Mouse (Mus musculus) ES-E14 (cell line): ENCODE data around the gene Vps45. TPM values are rescaled to one million over a fixed set of nuclear protein-coding genes. Genes with fewer than 3 reads are reported as not detected.

Experiments
- DNase-seq: peaks from one replicate; pipeline ENCODE4 v3.0.0-alpha.2; 2013; ENCODE audit warnings: low read depth, low spot score
- H3K27ac ChIP-seq: 2 replicates; pipeline ENCODE4 v1.5.1; 2012; ENCODE audit warnings: low read depth, mild to moderate bottlenecking, low read length, moderate library complexity, mixed read lengths; ENCODE audit not compliant: poor library complexity, insufficient read depth, severe bottlenecking
- H3K36me3 ChIP-seq: 2 replicates; pipeline ENCODE4 v1.6.1; 2012; ENCODE audit warnings: mild to moderate bottlenecking, low read length, moderate library complexity, mixed read lengths; ENCODE audit not compliant: control insufficient read depth, poor library complexity, insufficient read depth, severe bottlenecking
- H3K4me1 ChIP-seq, 2 experiments: fragments of 150-350 bp in 1 of 2; sonication (generic) in 1 of 2; 2 replicates each; pipeline ENCODE4 v1.6.1; 2012; ENCODE audit warnings: low read length in 2 of 2, mild to moderate bottlenecking in 1 of 2, mixed read lengths in 1 of 2; ENCODE audit not compliant: control insufficient read depth in 2 of 2, insufficient read depth in 2 of 2, poor library complexity in 1 of 2
- H3K4me3 ChIP-seq, 2 experiments: fragments of 150-350 bp in 1 of 2; sonication (generic) in 1 of 2; 2 replicates each; pipeline ENCODE4 v1.5.1; 2012; ENCODE audit warnings: low read length in 2 of 2, low read depth in 1 of 2, mild to moderate bottlenecking in 1 of 2, mixed read lengths in 1 of 2; ENCODE audit not compliant: insufficient read depth in 1 of 2, poor library complexity in 1 of 2, severe bottlenecking in 1 of 2
- H3K9ac ChIP-seq: 2 replicates; pipeline ENCODE4 v1.6.1; 2012; ENCODE audit warnings: low read depth, mild to moderate bottlenecking, low read length, mixed read lengths; ENCODE audit not compliant: poor library complexity, insufficient read depth, severe bottlenecking
- H3K9me3 ChIP-seq: fragments of 150-350 bp; sonication (generic); 2 replicates; pipeline ENCODE4 v1.6.1; 2012; ENCODE audit warnings: low read depth, mild to moderate bottlenecking, low read length; ENCODE audit not compliant: control insufficient read depth, insufficient read depth
- CHD2 ChIP-seq: IDR thresholded peaks from 2 replicates; pipeline ENCODE4 v1.6.1; 2014; ENCODE audit warnings: mild to moderate bottlenecking, low read depth, low read length, inconsistent platforms
- HCFC1 ChIP-seq: IDR thresholded peaks from 2 replicates; pipeline ENCODE4 v1.6.1; 2012; ENCODE audit warnings: low read length, inconsistent platforms, borderline replicate concordance; ENCODE audit not compliant: insufficient read depth
- MAFK ChIP-seq: IDR thresholded peaks from 2 replicates; pipeline ENCODE4 v1.6.1; 2014; ENCODE audit warnings: mild to moderate bottlenecking, low read depth, low read length, inconsistent platforms; ENCODE audit not compliant: insufficient read depth
- ZC3H11A ChIP-seq: IDR thresholded peaks from 2 replicates; pipeline ENCODE4 v1.6.1; 2012; ENCODE audit warnings: low read depth, mild to moderate bottlenecking, inconsistent platforms, low read length, borderline replicate concordance
- ZNF384 ChIP-seq: IDR thresholded peaks from 2 replicates; pipeline ENCODE4 v1.6.1; 2012; ENCODE audit warnings: low read depth, low read length, inconsistent platforms
- in situ Hi-C, 2 experiments: fragments of 600-800 bp; cut with MboI; formaldehyde crosslinking; loops; one replicate each; pipeline ENCODE4 v1.15.1; 2025; ENCODE audit warnings: low sequenced_read_pairs in 2 of 2, inconsistent platforms in 1 of 2; ENCODE audit not compliant: unreplicated experiment in 2 of 2
- total RNA-seq: library from RNA; depleted of rRNA; stranded (reverse); fragments of 300-350 nt; gene quantifications from 2 replicates; pipeline ENCODE4 v1.2.3, GENCODE M21; 2012

Vps45 gene
- total RNA-seq, 1 experiment, result 11.9 TPM

DNA sequence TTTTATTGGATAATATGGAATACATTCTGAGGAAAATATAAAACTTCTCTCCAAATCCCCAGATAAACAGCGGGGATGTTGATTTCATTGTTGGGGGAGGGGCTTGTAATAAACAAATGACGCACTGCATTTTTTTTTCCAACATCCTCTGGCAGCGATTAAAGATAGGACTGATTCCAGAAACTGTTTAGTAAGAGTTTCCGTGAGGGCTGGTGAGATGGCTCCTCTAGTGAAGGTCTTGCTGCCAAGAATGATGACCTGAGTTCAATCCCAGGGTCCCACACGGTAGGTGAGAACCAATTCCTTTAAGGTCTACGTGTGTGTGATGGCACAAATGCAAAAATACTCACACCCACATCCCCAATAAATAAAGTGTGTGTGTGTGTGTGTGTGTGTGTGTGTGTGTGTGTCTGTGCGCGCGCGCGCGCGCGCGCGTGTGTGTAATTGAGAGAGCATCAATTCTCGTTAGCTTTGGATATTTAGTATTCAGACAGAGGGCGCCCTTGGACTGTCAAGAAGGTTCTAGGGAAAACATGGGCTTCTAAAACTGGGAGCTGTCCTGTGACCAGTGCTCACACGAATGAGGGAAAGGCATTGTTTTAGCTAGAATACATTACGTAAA lies 7.6 kb upstream of the Vps45 start:
- Histone ChIP-seq H3K4me3 (0 out of 4 replicates have a peak overlapping the region, but pooled peaks of 1 of the 2 experiments have one; percentile 0), H3K9me3 (no peaks in the 10 kb centered on the region), H3K36me3 (no peaks in the 10 kb centered on the region), H3K27ac (no peak overlapping the region), H3K9ac (no peak overlapping the region), H3K4me1 (no peaks in the 10 kb centered on the region; a peak in 1 of 4 replicates)
- peak; percentile 70 for DNase-seq
- TF ChIP-seq ZC3H11A (peak; percentile 66; the same call in 1 of the 2 replicates), ZNF384 (no peak), CHD2 (no peak), MAFK (no peak)
- in situ Hi-C loops, result no loop called here

DNA sequence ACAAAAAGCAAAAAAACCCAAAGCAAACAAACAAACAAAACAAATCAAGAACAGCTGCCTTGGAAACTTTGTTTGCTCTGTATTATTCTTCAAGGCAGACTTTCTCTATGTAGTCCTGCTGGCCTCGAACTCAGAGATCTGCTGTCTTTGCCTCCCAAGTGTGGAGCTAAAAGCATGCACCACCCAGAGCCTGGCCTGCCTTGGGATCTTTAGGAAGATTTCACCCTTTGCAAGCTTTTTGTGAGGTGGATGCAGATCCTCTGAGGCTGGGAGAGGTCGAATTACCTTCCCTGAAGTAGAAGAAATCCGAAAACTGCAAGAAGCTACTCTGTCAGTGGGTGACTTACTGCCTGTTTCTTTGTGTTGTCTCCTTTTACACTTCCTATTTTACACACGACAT lies 6.9 kb upstream of the Vps45 start:
- in situ Hi-C loops, result no loop called here
- no peak for DNase-seq
- H3K4me3 ChIP-seq, result no peak overlapping the region

DNA sequence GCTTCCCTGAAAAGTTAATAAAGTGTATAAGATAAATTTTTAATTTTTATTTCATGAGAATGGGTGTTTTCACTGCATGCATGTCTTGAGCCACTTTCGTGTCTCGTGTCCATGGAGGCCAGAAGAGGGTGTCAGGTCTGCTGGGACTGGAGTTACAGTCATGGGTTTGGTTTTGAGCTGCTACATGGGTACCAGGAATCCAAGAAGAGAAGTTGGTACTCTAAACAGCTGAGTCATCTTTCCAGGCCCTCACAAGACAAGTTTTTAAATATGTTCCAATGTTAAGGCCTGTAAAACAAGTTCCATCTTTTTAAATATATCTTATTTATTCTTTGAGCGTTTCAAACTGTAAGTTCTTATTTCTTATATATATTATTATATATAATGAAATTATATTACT lies 6.0 kb upstream of the Vps45 start:
- TF ChIP-seq HCFC1, result no peak
- TF ChIP-seq CHD2, result no peak
- peak; percentile 19; the same call in 1 of the 2 replicates for TF ChIP-seq MAFK
- no peak for TF ChIP-seq ZC3H11A
- no peak for TF ChIP-seq ZNF384
- Histone ChIP-seq H3K36me3 (no peaks in the 10 kb centered on the region), H3K27ac (no peak overlapping the region), H3K4me3 (no peak overlapping the region), H3K9ac (no peak overlapping the region), H3K9me3 (no peaks in the 10 kb centered on the region), H3K4me1 (no peaks in the 10 kb centered on the region; a peak in 1 of 4 replicates)
- DNase-seq, result no peak
- in situ Hi-C loops, result no loop called here

More for the DNA sequence above, 6.9 kb upstream of the Vps45 start:
- Histone ChIP-seq H3K9ac (no peak overlapping the region), H3K27ac (no peak overlapping the region), H3K9me3 (no peaks in the 10 kb centered on the region), H3K4me1 (no peaks in the 10 kb centered on the region; a peak in 1 of 4 replicates), H3K36me3 (no peaks in the 10 kb centered on the region)
- no peak for TF ChIP-seq ZC3H11A
- no peak for TF ChIP-seq ZNF384
- no peak for TF ChIP-seq HCFC1

DNA sequence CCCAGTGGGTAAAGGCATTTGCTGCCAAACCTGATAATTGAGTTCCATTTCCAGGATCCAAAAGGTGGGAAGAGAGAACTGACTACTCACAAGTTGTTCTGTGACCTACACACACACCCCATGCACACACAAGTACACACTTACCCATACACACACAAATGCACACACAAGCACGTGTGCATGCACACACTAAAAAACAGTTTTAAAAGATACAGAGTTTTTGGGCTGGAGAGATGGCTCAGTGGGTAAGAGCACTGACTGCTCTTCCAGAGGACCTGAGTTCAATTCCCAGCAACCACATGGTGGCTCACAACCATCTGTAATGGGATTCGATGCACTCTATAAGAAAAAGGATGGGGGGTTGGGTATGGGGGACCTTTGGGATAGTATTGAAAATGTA lies 5.0 kb upstream of the Vps45 start:
- no peaks in the 10 kb centered on the region; a peak in 1 of 4 replicates for H3K4me1 ChIP-seq
- no peaks in the 10 kb centered on the region for H3K9me3 ChIP-seq
- H3K9ac ChIP-seq, result no peak overlapping the region
- no peaks in the 10 kb centered on the region for H3K36me3 ChIP-seq
- no peak for TF ChIP-seq ZNF384
- TF ChIP-seq ZC3H11A, result no peak
- TF ChIP-seq HCFC1, result no peak
- no peak for TF ChIP-seq CHD2
- no peak for TF ChIP-seq MAFK
- H3K4me3 ChIP-seq, result no peak overlapping the region
- in situ Hi-C loops, result no loop called here
- H3K27ac ChIP-seq, result no peak overlapping the region
- DNase-seq, result no peak

DNA sequence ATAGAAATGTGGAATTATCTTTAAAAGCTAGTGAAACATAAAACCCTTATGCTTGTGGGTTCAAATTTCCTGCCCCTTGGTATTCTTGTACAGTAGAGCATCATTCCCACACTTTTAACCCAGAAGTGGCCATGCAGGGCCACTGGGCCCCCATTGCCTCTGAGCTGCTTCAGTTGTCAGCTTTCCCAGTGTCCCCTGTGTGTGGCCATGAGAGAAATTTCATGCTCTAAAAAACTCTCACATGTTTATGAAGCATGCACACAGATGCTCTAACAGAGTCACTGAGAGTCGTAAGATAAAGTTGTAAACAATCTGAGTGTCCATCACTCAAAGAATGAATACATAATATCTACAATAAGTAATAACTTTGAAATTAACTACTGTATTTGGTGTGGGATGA lies 1.9 kb upstream of the Vps45 start:
- no peak for TF ChIP-seq HCFC1
- no peak for TF ChIP-seq ZNF384
- TF ChIP-seq ZC3H11A, result no peak
- TF ChIP-seq CHD2, result no peak
- no peak for TF ChIP-seq MAFK
- Histone ChIP-seq H3K36me3 (no peaks in the 10 kb centered on the region), H3K9me3 (no peaks in the 10 kb centered on the region), H3K9ac (no peak overlapping the region), H3K4me1 (no peaks in the 10 kb centered on the region), H3K4me3 (no peak overlapping the region), H3K27ac (no peak overlapping the region)
- no peak for DNase-seq
- in situ Hi-C loops, result no loop called here
